8 mouse cellular contexts compared by ENCODE assay signal in genomic region chr13:56806776-56807490, GRCm38 (mm10). TPM values are rescaled to one million over a fixed set of nuclear protein-coding genes. Genes with fewer than 3 reads are reported as not detected.
DNase-seq lines count a peak whose midpoint lies in the region; TF ChIP-seq lines count a peak whose summit lies in the region.

No protein-coding gene starts in this region.

- H3K4me1 ChIP-seq in lung, adult 2 months (ENCODE audit: control insufficient read depth, insufficient read depth, low read length), result 0 out of 2 replicates have a peak, but pooled peaks cover 2% of the 10 kb centered on the region

- H3K4me3 ChIP-seq in layer of hippocampus, adult 2 months, result peak overlapping the region; percentile 53
- peak overlapping the region; percentile 11 for H3K4me3 ChIP-seq in lung, adult 2 months (replicated peaks; ENCODE audit: extremely low read depth, low read depth, low read length)

- H3K27ac ChIP-seq in layer of hippocampus, adult 2 months, result peak overlapping the region; percentile 73

- no peak for TF ChIP-seq POLR2A in lung, adult 2 months (IDR thresholded peaks at IDR 0.05; ENCODE audit: borderline replicate concordance, extremely low read depth, low read depth, low read length)

- peak; percentile 86 for DNase-seq in ES-CJ7 (ENCODE audit: low read depth, low spot score)
- DNase-seq in cerebellum, adult 18-20 months, result peak; percentile 82 to 92
- DNase-seq in forelimb bud, embryonic 11.5 days (ENCODE audit: low read depth, low spot score), result peak; percentile 83
- peak; percentile 93 for DNase-seq in heart, postnatal 4 days
- peak; percentile 82 to 96 for DNase-seq in layer of hippocampus, adult 2 months (ENCODE audit: low spot score in 2 of 2)
- peak; percentile 83 for DNase-seq in lung, adult 2 months
- peak; percentile 87 for DNase-seq in ovary, postnatal 14 days (ENCODE audit: low spot score)
- peak; percentile 43 to 85 for DNase-seq in thymus, postnatal 10 days (ENCODE audit: low spot score in 2 of 2)

- WGBS in lung, adult 2 months, result 6% methylated on average over 27 of the region's 27 CpGs

- peak; percentile 99 for TF ChIP-seq CTCF in layer of hippocampus, adult 2 months (conservative IDR thresholded peaks at IDR 0.05)
- TF ChIP-seq CTCF in lung, adult 2 months (IDR thresholded peaks at IDR 0.05; ENCODE audit: insufficient read depth, low read length), result peak; percentile 71

RNA-seq across cellular contexts. Expression of gene Gm45623, which starts 53.3 kb away (rescaled TPM):
- total RNA-seq in heart, postnatal 4 days (2021), result under 1 TPM in 1 of 2 experiments, not detected in 1; 0.19 TPM
- total RNA-seq in layer of hippocampus, adult 2 months (2021), result 1 to 10 TPM in 1 of 2 experiments, under 1 TPM in 1; 0.96 to 1.6 TPM
- polyA plus RNA-seq in lung, adult 2 months (2012; rRNA removed), result 0.07 and 0.12 TPM in 2 replicates

Comparison
In these comparisons a context has a peak if more than half of its experiments do, and no peak if none do; other contexts are left out.
1. Peak in every context shown above with its lines: DNase-seq, H3K4me3 ChIP-seq and H3K27ac ChIP-seq.